Mouse (Mus musculus) liver, embryonic 16.5 days (tissue): ENCODE results near the gene Dnah1. TPM values are rescaled to one million over a fixed set of nuclear protein-coding genes. Genes with fewer than 3 reads are reported as not detected.

Experiments used
- ATAC-seq: fragments of 200-750 bp; cut with Nextera tagmentation; 2 replicates; pipeline ENCODE4 v1.8.0; 2017; ENCODE audit warnings: low read depth, mild to moderate bottlenecking, moderate number of reproducible peaks, moderate library complexity
- H3K27ac ChIP-seq: fragments of 300-500 bp; sonication (generic); 2 replicates; pipeline ENCODE4 v1.5.1; 2014; ENCODE audit warnings: mild to moderate bottlenecking, low read length
- H3K27me3 ChIP-seq: fragments of 300-500 bp; sonication (generic); 2 replicates; pipeline ENCODE4 v1.6.1; 2014; ENCODE audit warnings: low read depth, low read length, mixed read lengths; ENCODE audit not compliant: control insufficient read depth, insufficient read depth
- H3K36me3 ChIP-seq: fragments of 300-500 bp; sonication (generic); 2 replicates; pipeline ENCODE4 v1.6.1; 2014; ENCODE audit warnings: mild to moderate bottlenecking; ENCODE audit not compliant: control insufficient read depth, insufficient read depth
- H3K4me1 ChIP-seq: fragments of 300-500 bp; sonication (generic); 2 replicates; pipeline ENCODE4 v1.6.1; 2014; ENCODE audit warnings: low read depth, low read length, mixed read lengths; ENCODE audit not compliant: control insufficient read depth
- H3K4me2 ChIP-seq: fragments of 300-500 bp; sonication (generic); 2 replicates; pipeline ENCODE4 v1.6.1; 2014; ENCODE audit warnings: low read depth, low read length, mixed read lengths
- H3K4me3 ChIP-seq: fragments of 300-500 bp; sonication (generic); 2 replicates; pipeline ENCODE4 v1.5.1; 2014; ENCODE audit warnings: low read depth, mild to moderate bottlenecking, low read length
- H3K9ac ChIP-seq: fragments of 300-500 bp; sonication (generic); 2 replicates; pipeline ENCODE4 v1.6.1; 2014; ENCODE audit warnings: low read depth, low read length
- H3K9me3 ChIP-seq: fragments of 300-500 bp; sonication (generic); replicated peaks from 2 replicates; pipeline ENCODE4 v1.6.1; 2016; ENCODE audit warnings: low read length; ENCODE audit not compliant: control insufficient read depth
- WGBS: fragments of 180-500 bp; shearing (Covaris S2); extraction: QIAGEN DNeasy Blood & Tissue Kit; methylation state at CpG from one replicate; pipeline ENCODE4 v1.1.7; 2014; ENCODE audit not compliant: insufficient replicate concordance; 5-methylcytosine and 5-hydroxymethylcytosine counted together
- polyA plus RNA-seq: library from polyadenylated mRNA; unstranded; fragments of >200 nt; fragmentation: Nextera tagmentation; extraction: Ambion mirVana; gene quantifications from 2 replicates; pipeline ENCODE4 v1.2.1, GENCODE M21; 2015

The Dnah1 gene
- polyA plus RNA-seq, 1 experiment from 2014 or later = 0.14 TPM

- Histone ChIP-seq H3K4me1 (peaks cover 17% of the 10 kb centered on the region), H3K27me3 (no peaks in the 10 kb centered on the region), H3K9ac (0 out of 2 replicates have a peak overlapping the region, but pooled peaks have one; percentile 7), H3K36me3 (no peaks in the 10 kb centered on the region), H3K9me3 (no peaks in the 10 kb centered on the region), H3K4me3 (no peak overlapping the region), H3K4me2 (no peak overlapping the region), H3K27ac (no peak overlapping the region)
- no peak for ATAC-seq
- WGBS = 26% methylated on average over 15 of the region's 15 CpGs
Observed at GRCm38 (mm10) chr14:31215157-31216002, 108.3 kb downstream of the Dnah1 start.

GRCm38 (mm10) chr14:31214684-31215083, 109.0 kb downstream of the Dnah1 start:
- H3K9me3 ChIP-seq = no peaks in the 10 kb centered on the region
- H3K36me3 ChIP-seq = no peaks in the 10 kb centered on the region
- ATAC-seq = no peak
- 52% methylated on average over 3 of the region's 3 CpGs for WGBS
- no peak overlapping the region; the same call in 1 of the 2 replicates for H3K27ac ChIP-seq
- H3K4me2 ChIP-seq = no peak overlapping the region
- no peaks in the 10 kb centered on the region for H3K27me3 ChIP-seq
- peaks cover 17% of the 10 kb centered on the region for H3K4me1 ChIP-seq
- H3K9ac ChIP-seq = 0 out of 2 replicates have a peak overlapping the region, but pooled peaks have one; percentile 7
- no peak overlapping the region for H3K4me3 ChIP-seq

GRCm38 (mm10) chr14:31213868-31214267, 109.8 kb downstream of the Dnah1 start:
- no peak overlapping the region for H3K9ac ChIP-seq
- peaks cover 17% of the 10 kb centered on the region for H3K4me1 ChIP-seq
- ATAC-seq = peak; percentile 72
- no peaks in the 10 kb centered on the region for H3K27me3 ChIP-seq
- no peak overlapping the region for H3K4me3 ChIP-seq
- no peaks in the 10 kb centered on the region for H3K9me3 ChIP-seq
- no peaks in the 10 kb centered on the region for H3K36me3 ChIP-seq
- H3K4me2 ChIP-seq = no peak overlapping the region
- WGBS = 52% methylated on average over 8 of the region's 8 CpGs
- 0 out of 2 replicates have a peak overlapping the region, but pooled peaks have one; percentile 42 for H3K27ac ChIP-seq

GRCm38 (mm10) chr14:31212499-31212898, 111.2 kb downstream of the Dnah1 start:
- H3K36me3 ChIP-seq = no peaks in the 10 kb centered on the region

GRCm38 (mm10) chr14:31211854-31212253, 111.8 kb downstream of the Dnah1 start:
- ATAC-seq = no peak
- 71% methylated on average over 6 of the region's 6 CpGs for WGBS

More at GRCm38 (mm10) chr14:31212499-31212898, 111.2 kb downstream of the Dnah1 start:
- H3K27me3 ChIP-seq = no peaks in the 10 kb centered on the region
- no peak for ATAC-seq
- H3K4me1 ChIP-seq = peaks cover 15% of the 10 kb centered on the region
- H3K4me2 ChIP-seq = no peak overlapping the region
- 63% methylated on average over 3 of the region's 3 CpGs for WGBS
- no peak overlapping the region for H3K4me3 ChIP-seq
- H3K27ac ChIP-seq = no peak overlapping the region
- H3K9me3 ChIP-seq = no peaks in the 10 kb centered on the region
- H3K9ac ChIP-seq = no peak overlapping the region

More at GRCm38 (mm10) chr14:31211854-31212253, 111.8 kb downstream of the Dnah1 start:
- peaks cover 19% of the 10 kb centered on the region for H3K4me1 ChIP-seq
- no peaks in the 10 kb centered on the region for H3K27me3 ChIP-seq
- no peak overlapping the region for H3K27ac ChIP-seq
- no peaks in the 10 kb centered on the region for H3K9me3 ChIP-seq
- no peaks in the 10 kb centered on the region for H3K36me3 ChIP-seq
- H3K4me3 ChIP-seq = no peak overlapping the region
- no peak overlapping the region for H3K9ac ChIP-seq
- no peak overlapping the region for H3K4me2 ChIP-seq

Other genes starting within 250 kb of the Dnah1 start
- 47.7 and 57.1 TPM in 2 replicates for gene Smim4, start 194.9 kb downstream of the Dnah1 start, polyA plus RNA-seq
- 149 and 179 TPM in 2 replicates for gene Nt5dc2, start 192.8 kb downstream of the Dnah1 start, polyA plus RNA-seq
- gene Stab1, start 155.3 kb downstream of the Dnah1 start, polyA plus RNA-seq = 25.8 and 32.2 TPM in 2 replicates
- 80.6 and 93.1 TPM in 2 replicates for gene Tnnc1, start 115.6 kb downstream of the Dnah1 start, polyA plus RNA-seq
- 94.9 and 112 TPM in 2 replicates for gene Nisch, start 107.0 kb downstream of the Dnah1 start, polyA plus RNA-seq
- gene Sema3g, start 106.0 kb downstream of the Dnah1 start, polyA plus RNA-seq = 0.04 TPM in 2 replicates
- 6.1 and 6.3 TPM in 2 replicates for gene Phf7, start 72.6 kb downstream of the Dnah1 start, polyA plus RNA-seq
- gene Bap1, start 72.4 kb downstream of the Dnah1 start, polyA plus RNA-seq = 32.0 and 33.7 TPM in 2 replicates
- gene Capn7, start 12.7 kb upstream of the Dnah1 start, polyA plus RNA-seq = 15.0 and 15.2 TPM in 2 replicates
- gene Sh3bp5, start 112.2 kb upstream of the Dnah1 start, polyA plus RNA-seq = 19.3 and 22.1 TPM in 2 replicates
- gene Eaf1, start 170.5 kb upstream of the Dnah1 start, polyA plus RNA-seq = 20.8 and 22.5 TPM in 2 replicates
- gene Mettl6, start 171.1 kb upstream of the Dnah1 start, polyA plus RNA-seq = 23.7 and 25.2 TPM in 2 replicates